Mouse (Mus musculus) fibroblast of lung, adult 2 months (primary cell): Measurements from ENCODE around the gene Palm.

Source experiments
- DNase-seq: peaks from one replicate; pipeline ENCODE4 v3.0.0-alpha.2; 2011; ENCODE audit warnings: low read depth

Gene Palm

GRCm38 (mm10) chr10:79855558-79856184, 62.3 kb downstream of the Palm start:
- DNase-seq = no peak

GRCm38 (mm10) chr10:79856280-79856679, 62.9 kb downstream of the Palm start:
- DNase-seq = no peak

- no peak for DNase-seq
Measured at GRCm38 (mm10) chr10:79856704-79857451, 63.5 kb downstream of the Palm start.

- no peak for DNase-seq
Measured at GRCm38 (mm10) chr10:79857452-79857811, 64.1 kb downstream of the Palm start.

GRCm38 (mm10) chr10:79857894-79858293, 64.5 kb downstream of the Palm start:
- DNase-seq = no peak

- DNase-seq = no peak
Measured at GRCm38 (mm10) chr10:79858416-79859074, 65.2 kb downstream of the Palm start.

- DNase-seq = no peak
Measured at GRCm38 (mm10) chr10:79859116-79859515, 65.7 kb downstream of the Palm start.

- DNase-seq = no peak
Measured at GRCm38 (mm10) chr10:79860079-79860911, 66.9 kb downstream of the Palm start.

GRCm38 (mm10) chr10:79861230-79862048, 68.1 kb downstream of the Palm start:
- DNase-seq = no peak

- no peak for DNase-seq
Measured at GRCm38 (mm10) chr10:79862049-79862788, 68.8 kb downstream of the Palm start.

GRCm38 (mm10) chr10:79862925-79863324, 69.6 kb downstream of the Palm start:
- no peak for DNase-seq

- no peak for DNase-seq
Measured at GRCm38 (mm10) chr10:79864351-79865188, 71.2 kb downstream of the Palm start.

GRCm38 (mm10) chr10:79865189-79865601, 71.8 kb downstream of the Palm start:
- DNase-seq = no peak

GRCm38 (mm10) chr10:79865801-79866295, 72.5 kb downstream of the Palm start:
- no peak for DNase-seq

- DNase-seq = no peak
Measured at GRCm38 (mm10) chr10:79866601-79867000, 73.2 kb downstream of the Palm start.
